Mouse (Mus musculus) inflammation-experienced regulatory T-cells, adult 6 months (primary cell): ENCODE measurements around the gene H2-T3. TPM values are rescaled to one million over a fixed set of nuclear protein-coding genes. Genes with fewer than 3 reads are reported as not detected.
"Not testable (repeated sequence)": the region's sequence is repeated elsewhere in the genome, so short reads cannot be mapped to it uniquely, and the experiment has no call there.

Experiments used
- ATAC-seq: one replicate; pipeline ENCODE4 v1.8.0; 2017
- polyA plus RNA-seq, 3 experiments: library from polyadenylated mRNA; unstranded; fragments of 100-300 nt; shearing (Covaris generic); gene quantifications; one replicate each; pipeline ENCODE4 v1.2.1; 2017

The H2-T3 gene
- polyA plus RNA-seq, 3 experiments from 2014 or later = 0.67 to 6.8 TPM; not detected in 1

DNA sequence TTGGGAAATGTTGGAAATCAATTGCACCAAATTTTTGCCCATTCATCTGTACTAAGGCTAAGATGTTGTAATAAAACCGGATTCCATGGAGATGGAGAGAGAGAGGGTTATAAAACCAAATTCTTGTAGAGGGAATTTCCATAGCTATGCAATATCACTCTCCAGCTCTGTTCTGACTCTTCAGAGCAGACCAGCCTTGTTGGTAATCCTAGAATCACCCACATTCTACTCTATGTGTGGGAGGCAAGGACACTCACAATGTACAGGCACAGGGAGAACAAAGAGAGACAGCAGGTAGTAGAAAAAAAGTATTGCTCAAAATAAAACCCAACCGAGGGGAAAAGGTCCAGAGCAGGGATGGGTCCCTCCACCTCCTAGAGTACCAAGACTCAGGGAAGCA, 14.0 kb downstream of the H2-T3 start:
- ATAC-seq = not testable (repeated sequence)

DNA sequence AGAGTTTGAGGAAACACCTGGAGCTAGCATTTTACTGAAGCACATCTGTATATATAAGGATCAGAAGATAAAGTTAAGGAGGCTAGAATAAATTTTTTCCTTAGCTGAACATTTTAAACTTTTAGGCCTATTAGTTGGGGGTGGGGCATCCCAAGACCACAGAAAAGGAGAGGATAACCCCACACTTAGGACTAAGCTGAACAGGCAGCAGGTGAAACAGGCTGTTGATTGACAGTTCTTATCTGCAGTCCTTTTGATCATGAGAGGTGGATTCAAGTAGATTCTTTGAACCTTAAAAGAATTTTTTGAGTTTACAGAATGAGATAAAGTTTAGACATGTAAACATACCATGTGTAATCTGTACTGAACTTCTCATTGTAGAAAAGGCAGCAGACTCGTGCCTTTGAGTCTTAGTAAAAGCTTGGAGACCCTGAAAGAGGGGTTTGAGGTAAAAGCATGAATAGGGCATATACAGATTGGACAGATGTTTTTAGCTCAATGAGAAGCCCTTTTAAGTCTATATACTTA, 19.7 kb downstream of the H2-T3 start:
- no peak for ATAC-seq

DNA sequence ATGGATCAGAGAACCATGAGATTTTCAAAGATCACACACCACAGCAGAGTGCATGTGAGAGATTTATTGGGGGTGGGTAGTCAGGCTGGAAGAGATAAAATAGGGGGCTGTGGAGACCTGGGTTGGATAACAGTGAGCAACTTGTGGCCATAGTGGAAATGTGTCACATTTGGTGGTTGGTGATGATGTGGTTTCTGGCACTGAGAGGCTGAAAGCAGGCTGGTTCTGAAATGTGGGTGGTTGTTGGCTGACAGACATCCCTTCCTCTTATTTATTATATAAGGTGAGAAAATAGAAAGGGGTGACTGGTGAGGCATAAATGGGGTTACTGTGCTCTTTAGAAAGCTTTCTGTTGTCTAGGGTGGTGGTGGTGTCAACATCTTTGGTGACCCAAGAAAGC, 20.3 kb downstream of the H2-T3 start:
- ATAC-seq = no peak

DNA sequence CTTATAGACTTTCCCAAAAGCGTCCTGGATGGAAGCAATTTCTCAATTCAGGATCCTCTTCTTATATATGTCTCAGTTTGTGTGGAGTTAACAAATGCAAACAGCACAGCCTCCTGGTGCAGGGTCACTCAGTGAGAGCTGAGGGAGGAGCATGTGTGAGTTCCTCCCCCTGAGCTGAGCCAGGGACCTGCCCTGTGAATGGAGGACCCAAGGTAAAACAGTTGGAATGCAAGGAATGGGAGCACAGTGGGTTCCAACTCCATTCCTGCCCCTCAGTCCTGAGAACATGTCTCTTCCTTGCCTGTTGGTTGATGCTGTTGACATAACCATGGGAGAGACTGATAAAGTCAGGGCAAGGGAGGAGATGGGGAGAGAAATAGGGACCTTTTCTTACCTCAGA, 21.0 kb downstream of the H2-T3 start:
- ATAC-seq = not testable (repeated sequence)

DNA sequence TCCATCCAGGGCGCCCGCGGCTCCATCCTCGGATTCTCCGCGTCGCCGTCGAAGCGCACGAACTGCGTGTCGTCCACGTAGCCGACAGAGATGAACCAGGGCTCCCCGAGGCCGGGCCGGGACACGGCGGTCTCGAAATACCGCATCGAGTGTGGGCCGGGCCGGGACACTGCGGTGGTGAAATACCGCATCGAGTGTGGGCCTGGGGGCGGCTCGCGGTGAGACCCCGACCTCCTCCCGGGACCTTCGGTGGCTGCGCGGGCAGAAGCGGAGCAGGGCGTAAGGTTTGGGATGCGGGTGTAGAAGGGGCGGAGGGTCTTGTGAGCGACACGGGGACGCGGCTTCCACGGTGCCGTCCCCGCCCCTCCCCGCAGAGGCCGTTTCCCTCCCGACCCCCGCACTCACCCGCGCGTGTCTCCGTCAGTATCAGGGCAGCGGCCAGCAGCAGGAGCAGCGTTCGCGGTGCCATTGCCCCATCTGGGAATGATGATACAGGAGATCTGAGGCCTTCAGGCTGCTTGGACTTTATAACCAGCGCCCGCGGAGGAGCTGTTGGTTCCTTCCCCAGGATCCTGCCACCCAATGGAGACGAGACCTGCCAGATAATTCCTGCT, 21.9 kb downstream of the H2-T3 start, which contains the start of gene Gm8909:
Gene Gm8909 (minus strand): TSS at position 499 of the 614 bp plus-strand sequence.
- ATAC-seq = no peak

DNA sequence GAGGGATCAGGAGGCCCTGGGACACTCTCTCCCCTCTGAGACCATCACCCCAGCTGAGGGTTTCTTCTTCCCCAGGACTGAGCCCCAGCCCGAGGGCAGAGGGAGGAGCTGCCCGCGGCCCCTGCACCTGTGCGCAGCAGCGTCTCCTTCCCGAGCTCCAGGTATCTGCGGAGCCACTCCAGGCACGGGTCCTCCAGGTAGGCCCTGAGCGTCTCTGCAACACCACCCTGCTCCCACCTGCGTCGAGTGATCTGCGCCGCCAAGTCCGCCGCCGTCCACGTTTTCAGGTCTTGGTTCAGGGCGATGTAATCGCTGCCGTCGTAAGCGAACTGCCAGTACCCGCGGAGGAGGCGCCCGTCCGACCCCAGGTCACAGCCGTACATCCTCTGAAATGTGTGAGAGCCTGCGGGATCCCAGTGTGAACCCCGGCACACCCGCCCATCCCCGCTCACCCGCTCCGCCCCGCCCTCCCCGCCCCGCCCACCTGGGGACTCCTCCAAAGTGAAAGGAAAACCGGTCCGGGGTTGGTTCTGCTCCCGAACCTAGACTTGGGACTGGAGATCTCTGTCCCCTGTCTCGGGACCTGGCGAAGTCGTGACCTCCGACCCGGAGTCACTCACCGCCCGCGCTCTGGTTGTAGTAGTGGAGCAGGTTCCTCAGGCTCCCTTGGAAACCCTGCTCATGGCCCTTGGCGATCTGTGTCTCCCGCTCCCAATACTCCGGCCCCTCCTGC, 22.6 kb downstream of the H2-T3 start:
- peak; percentile 76 for ATAC-seq

DNA sequence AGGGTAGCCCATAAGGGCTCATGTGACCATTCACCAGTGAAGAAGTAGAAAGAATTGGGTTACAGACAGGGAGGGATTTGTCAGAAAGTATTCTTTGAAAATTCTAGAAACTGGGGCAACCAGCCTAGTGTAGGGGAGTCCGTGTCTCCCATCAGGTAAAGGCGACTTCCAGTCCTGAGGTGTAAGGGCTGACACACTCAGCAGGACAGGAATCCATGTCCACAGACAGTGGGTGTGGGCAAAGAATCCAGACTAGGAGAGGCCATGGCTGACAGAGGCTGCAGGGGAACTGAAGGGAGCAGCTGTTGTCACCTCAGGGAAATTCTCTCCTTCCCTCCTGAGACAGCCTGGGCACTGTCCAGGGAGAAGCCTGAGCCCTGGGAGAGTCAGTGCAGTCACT, 23.2 kb downstream of the H2-T3 start:
- ATAC-seq = not testable (repeated sequence)

DNA sequence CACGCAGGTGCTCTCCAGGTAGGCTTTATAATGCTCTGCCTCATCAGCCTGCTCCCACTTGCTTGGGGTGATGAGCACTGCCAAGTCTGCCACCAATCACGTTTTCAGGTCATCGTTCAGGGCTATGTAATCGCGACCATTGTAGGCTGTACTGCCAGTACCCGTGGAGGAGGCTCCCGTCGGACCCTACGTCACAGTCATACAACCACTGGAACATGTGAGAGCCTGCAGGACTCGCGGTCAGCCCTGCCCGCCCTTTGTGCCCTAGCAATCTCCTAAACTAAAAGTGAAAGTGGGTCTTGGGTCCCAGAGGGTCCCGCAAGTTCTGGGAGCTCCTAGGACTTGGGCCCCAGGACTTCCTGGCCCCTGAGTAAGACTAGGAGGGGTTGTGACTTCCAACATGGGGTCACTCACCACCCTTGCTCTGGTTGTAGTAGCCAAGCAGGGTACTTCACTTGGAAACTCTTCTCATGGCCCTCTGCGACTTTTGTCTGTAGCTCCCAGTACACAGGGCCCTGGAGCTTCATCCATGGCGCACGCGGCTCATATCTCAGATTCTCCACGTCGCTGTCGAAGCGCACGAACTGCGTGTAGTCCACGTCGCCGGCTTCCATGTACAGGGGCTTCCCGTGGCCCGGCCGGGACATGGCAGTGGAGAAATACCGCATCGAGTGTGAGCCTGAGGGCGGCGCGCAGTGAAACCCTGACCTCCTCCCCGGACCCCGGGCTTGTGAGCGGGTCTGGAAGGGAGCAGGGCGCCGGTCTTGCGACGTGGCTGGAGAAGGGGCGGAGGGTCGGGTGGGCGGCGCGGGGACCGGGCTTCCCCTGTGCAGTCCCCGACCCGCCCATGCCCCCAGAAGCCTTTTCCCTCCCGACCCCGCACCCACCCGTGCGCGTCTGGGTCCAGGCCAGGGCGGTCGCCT, 28.7 kb downstream of the H2-T3 start:
- ATAC-seq = peak; percentile 21

DNA sequence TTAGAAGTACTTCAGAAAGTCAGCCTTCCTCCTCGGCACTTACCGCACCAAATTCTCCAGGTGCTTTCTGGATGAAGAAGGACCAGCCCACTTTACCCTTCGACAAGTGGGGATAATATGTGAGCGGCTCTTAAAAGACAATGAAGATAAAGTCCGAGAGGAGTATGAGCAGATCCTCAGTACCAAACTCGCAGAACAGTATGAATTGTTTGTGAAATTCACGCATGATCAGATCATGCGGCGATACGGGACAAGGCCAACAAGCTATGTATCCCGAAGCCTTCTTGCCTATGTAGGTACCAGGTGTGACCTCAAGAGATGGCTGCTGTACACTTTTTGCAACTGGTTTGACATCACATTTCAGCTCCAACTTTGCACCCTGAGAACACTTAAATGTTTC, 31.8 kb downstream of the H2-T3 start:
- ATAC-seq = not testable (repeated sequence)

DNA sequence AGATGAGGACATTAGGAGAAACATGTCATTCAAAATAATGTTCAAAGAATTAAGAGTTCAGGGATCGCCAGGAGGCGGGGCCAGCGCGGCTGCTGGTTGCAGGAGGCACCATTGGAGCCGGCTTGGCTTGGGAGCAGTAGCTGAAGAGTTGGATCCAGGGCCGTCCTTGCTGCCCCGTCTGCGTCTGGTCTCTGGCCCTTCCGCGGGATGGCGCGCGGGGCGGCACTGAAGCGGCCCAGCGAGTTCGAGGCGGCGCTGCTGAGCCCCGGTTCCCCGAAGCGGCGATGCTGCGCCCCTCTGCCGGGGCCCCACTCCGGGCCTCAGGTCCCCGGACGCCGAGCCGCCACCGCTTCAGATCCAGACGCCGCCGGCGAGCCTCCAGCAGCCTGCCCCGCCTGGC, 32.3 kb downstream of the H2-T3 start:
- ATAC-seq = not testable (repeated sequence)

DNA sequence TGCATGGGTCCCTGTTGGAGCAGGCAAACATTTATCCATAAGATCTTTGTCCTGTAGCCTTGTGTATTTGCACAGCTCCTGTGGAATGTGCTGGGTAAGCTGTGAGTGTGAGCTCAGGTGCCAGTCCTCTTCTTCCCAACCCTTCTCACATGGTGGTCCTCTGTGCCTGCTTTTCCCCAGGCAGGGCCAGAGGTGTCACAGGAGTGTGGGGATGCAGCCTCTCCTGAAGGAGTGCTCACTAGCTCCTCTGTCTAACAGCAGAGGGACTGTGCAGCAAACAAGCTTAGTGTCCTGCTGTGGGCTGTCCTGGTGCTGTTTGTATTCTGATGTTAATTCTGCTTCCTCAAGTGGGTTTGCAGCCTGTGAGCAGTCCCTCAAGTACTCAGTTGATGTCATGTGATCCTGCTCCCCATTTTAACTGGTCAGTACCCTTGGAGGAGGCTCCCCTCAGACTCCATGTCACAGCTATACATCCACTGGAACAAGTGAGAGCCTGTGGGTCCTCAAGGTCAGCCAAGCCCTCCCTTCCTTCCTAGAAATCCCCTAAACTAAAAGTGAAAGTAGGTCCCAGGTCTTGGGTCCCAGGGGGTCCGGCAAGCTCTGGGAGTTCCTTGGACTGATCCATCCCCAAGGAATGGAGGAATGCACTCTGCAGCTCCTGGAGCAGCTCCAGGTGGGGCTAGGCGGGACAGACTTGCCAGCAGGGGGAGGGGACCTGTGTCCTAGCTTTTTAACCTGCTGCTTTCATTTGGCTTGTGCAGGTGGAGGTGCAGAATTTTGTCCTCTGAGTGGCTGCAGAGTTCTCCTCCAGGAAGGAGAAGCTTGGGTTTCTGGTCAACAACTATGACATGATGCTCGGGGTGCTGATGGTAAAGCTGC, 35.6 kb downstream of the H2-T3 start:
- ATAC-seq = no peak

DNA sequence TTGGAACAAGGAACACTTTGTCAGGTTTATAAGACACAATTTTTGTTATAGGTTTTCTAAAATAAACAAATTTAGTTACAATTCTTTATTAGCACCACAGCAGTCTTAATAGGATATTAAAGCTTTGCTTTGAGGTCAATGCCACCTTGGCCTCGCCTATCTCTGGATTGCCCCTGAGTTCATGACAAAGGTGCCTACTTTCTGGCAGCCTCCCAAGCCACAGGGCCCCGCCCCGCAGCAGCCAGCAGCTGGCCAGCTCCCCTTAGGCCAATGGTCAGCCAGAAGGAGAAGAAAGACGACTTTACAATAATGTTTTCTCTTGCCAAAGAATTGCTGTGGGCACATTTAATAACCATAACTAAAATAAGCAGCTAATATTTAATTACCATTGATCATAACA, 38.9 kb downstream of the H2-T3 start:
- ATAC-seq = not testable (repeated sequence)

DNA sequence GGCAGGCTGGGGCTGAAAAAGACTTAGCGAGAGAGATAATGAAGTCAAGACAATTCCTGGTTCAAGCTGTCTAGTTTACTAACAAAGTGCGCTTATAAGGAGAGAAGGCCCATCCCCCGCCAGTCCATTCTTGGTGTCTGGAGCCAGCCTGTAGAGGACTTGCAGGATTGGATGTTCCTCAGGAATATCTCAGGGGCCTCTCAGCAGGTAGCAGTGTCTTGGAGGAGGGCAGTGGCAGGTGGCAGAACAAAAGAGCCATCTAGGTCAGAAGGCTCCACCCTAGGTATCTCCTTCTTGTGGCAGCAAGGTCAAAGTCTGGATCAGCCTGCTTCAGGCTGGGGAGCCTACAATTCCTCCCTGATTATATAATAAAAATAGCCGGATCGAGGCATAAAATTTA, 41.6 kb downstream of the H2-T3 start:
- ATAC-seq = not testable (repeated sequence)

DNA sequence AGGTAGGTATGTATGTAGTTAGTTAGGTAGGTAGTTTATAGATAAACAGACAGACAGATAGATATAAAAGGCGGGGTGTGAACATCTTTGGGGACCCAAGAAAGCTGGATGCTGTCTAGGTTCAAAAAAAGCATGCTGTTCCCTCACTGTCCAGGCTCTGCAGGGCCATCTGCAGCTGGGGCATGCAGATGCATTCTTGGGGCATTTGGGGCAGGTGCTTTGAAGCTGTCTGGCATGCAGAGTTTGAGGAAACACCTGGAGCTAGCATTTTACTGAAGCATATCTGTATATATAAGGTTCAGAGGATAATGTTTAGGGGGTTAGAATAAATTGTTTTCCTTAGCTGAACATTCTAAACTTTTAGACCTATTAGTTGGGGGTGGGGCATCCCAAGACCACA, 43.1 kb downstream of the H2-T3 start:
- not testable (repeated sequence) for ATAC-seq

DNA sequence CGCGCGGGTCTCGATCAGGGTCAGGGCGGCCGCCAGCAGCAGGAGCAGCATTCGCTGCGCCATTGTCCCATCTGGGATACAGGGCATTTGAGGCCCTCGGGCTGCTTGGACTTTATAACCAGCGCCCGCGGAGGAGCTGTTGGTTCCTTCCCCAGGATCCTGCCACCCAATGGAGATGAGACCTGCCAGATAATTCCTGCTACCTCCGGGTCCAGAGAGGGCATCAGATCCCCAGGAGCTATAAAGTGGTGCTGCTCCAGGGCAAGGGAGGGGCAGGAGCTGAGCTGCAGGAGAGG, 44.3 kb downstream of the H2-T3 start:
- not testable (repeated sequence) for ATAC-seq

DNA sequence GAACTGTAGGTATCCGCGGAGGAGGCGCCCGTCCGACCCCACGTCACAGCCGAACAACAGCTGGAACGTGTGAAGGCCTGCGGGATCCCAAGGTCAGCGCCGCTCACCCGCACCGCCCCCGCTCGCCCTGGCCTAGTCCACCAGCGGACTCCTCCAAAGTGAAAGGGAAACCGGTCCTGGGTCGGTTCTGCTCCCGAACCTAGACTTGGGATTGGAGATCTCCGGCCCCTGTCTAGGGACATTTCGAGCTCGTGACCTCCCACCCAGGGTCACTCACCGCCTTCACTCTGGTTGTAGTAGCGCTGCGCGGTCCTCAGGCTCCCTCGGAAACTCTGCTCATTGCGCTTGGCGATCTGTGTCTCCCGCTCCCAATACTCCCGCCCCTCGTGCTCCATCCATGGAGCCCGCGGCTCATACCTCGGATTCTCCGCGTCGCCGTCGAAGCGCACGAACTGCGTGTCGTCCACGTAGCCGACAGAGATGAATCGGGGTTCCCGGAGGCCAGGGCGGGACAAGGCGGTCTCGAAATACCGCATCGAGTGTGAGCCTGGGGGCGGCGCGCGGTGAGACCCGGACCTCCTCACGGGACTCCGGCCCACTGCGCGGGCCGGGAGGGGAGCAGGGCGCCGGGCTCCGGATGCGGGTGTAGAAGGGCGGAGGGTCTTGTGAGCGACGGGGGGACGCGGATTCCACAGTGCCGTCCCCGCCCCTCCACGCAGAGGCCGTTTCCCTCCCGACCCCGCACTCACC, 44.8 kb downstream of the H2-T3 start:
- peak; percentile 61 for ATAC-seq

DNA sequence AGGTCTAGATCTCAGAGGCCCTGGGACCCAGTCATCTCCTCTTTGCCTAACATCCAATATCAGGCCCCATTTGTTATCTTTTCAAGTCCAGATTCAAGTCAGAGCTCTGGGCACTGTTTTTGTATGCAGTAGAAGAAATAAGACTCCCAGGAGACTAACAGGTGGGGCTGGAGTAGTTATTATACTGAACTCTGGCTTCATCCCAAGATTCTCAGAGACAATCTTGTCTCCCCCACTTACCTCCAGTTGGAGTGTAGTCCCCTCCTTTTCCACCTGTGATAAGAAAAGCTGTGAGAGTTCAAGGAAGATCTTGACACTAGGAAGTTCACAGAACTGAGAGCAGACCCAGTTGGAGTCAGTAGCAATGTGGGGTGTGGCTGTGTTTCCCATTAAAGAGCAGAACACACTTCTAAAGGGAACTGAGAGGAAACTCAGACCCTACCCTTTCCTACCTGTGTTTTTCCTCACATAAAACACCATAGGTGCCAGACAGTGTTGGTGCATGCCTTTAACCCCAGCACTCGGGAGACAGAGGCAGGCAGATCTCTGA, 53.7 kb downstream of the H2-T3 start:
- ATAC-seq = not testable (repeated sequence)
